Mouse (Mus musculus) forebrain, embryonic 12.5 days (tissue): ENCODE results near the gene Rpgr. TPM values are rescaled to one million over a fixed set of nuclear protein-coding genes. Genes with fewer than 3 reads are reported as not detected.

Source experiments
- ATAC-seq: fragments of 200-750 bp; cut with Nextera tagmentation; 2 replicates; pipeline ENCODE4 v1.8.0; 2017; ENCODE audit warnings: moderate TSS enrichment; ENCODE audit not compliant: low FRiP score
- H3K27ac ChIP-seq: fragments of 300-500 bp; sonication (generic); 2 replicates; pipeline ENCODE4 v1.5.1; 2016; ENCODE audit warnings: mild to moderate bottlenecking
- H3K27me3 ChIP-seq: fragments of 300-500 bp; sonication (generic); 2 replicates; pipeline ENCODE4 v1.6.1; 2016; ENCODE audit warnings: mild to moderate bottlenecking
- H3K36me3 ChIP-seq: fragments of 300-500 bp; sonication (generic); replicated peaks from 2 replicates; pipeline ENCODE4 v1.6.1; 2016; ENCODE audit warnings: mild to moderate bottlenecking
- H3K4me1 ChIP-seq: fragments of 300-500 bp; sonication (generic); 2 replicates; pipeline ENCODE4 v1.6.1; 2016
- H3K4me2 ChIP-seq: fragments of 300-500 bp; sonication (generic); 2 replicates; pipeline ENCODE4 v1.6.1; 2016; ENCODE audit warnings: mild to moderate bottlenecking, moderate library complexity
- H3K4me3 ChIP-seq: fragments of 300-500 bp; sonication (generic); replicated peaks from 2 replicates; pipeline ENCODE4 v1.5.1; 2016; ENCODE audit warnings: mild to moderate bottlenecking
- H3K9ac ChIP-seq: fragments of 300-500 bp; sonication (generic); 2 replicates; pipeline ENCODE4 v1.6.1; 2016; ENCODE audit warnings: mild to moderate bottlenecking
- H3K9me3 ChIP-seq: fragments of 300-500 bp; sonication (generic); 2 replicates; pipeline ENCODE4 v1.6.1; 2016
- WGBS: fragments of 180-500 bp; shearing (Covaris S2); methylation state at CpG from one replicate; pipeline ENCODE4 v1.1.7; 2016; 5-methylcytosine and 5-hydroxymethylcytosine counted together
- polyA plus RNA-seq: library from polyadenylated mRNA; unstranded; fragments of >200 nt; fragmentation: Nextera tagmentation; extraction: Ambion mirVana; gene quantifications from 2 replicates; pipeline ENCODE4 v1.2.1, GENCODE M21; 2016

The Rpgr gene
- polyA plus RNA-seq, 1 experiment from 2014 or later, result 44.1 TPM

DNA sequence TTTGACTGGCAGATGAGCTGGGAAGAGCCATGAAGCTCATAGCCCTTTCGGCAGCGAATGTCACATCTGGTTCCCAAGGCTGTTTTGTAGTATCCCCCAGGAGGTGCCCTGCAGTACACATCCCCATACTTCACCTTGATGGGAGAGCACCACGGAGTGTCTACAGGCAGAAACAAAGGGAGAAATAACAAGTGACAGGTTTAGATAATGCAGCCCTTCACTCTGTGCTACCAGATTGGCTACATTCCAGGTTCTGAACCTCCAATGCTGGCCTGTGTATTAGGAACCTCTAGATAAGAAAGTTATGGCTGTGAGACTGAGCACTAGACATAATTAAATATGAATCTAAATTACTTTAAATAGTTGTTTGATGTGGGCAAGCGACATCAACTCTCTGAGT lies 147.3 kb downstream of the Rpgr start:
- H3K9me3 ChIP-seq, result no peaks in the 10 kb centered on the region
- H3K27me3 ChIP-seq, result no peaks in the 10 kb centered on the region
- no peak for ATAC-seq
- no peak overlapping the region for H3K9ac ChIP-seq
- H3K4me1 ChIP-seq, result no peaks in the 10 kb centered on the region
- no peak overlapping the region for H3K4me2 ChIP-seq
- H3K27ac ChIP-seq, result no peak overlapping the region
- no peaks in the 10 kb centered on the region for H3K36me3 ChIP-seq
- 73% methylated on average over 4 of the region's 4 CpGs for WGBS
- H3K4me3 ChIP-seq, result no peak overlapping the region

DNA sequence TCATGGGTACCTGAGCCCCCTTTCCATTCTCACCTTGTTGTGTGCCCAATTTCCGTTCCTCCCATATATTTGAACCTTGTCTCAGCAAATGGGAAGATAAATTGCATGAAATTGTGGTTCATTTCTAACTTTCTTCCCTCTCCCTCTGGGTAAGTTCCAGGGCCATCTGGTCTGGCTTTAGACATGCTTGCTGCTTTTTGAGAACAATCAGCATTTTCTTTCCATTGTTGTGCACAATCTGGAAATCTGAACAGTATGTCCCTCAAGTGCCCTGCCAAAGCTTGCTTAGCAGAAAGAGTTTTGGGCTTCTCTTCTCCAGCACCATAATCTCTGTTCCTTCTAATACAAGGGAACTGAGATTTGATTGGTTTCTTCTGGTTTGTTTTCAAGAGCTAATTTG lies 152.9 kb downstream of the Rpgr start:
- ATAC-seq, result no peak
- WGBS, result 81% methylated on average over 1 of the region's 1 CpGs

GRCm38 (mm10) chrX:10063361-10063760 lies 153.4 kb downstream of the Rpgr start:
- Histone ChIP-seq H3K9me3 (no peaks in the 10 kb centered on the region), H3K9ac (no peak overlapping the region), H3K27me3 (no peaks in the 10 kb centered on the region), H3K27ac (no peak overlapping the region), H3K4me1 (no peaks in the 10 kb centered on the region), H3K4me2 (no peak overlapping the region), H3K4me3 (no peak overlapping the region), H3K36me3 (no peaks in the 10 kb centered on the region)
- 94% methylated on average over 2 of the region's 2 CpGs for WGBS
- no peak for ATAC-seq

More for the DNA sequence above, 152.9 kb downstream of the Rpgr start:
- H3K36me3 ChIP-seq, result no peaks in the 10 kb centered on the region
- H3K9me3 ChIP-seq, result no peaks in the 10 kb centered on the region
- H3K9ac ChIP-seq, result no peak overlapping the region
- H3K27ac ChIP-seq, result no peak overlapping the region
- no peaks in the 10 kb centered on the region for H3K27me3 ChIP-seq
- no peaks in the 10 kb centered on the region for H3K4me1 ChIP-seq
- H3K4me2 ChIP-seq, result no peak overlapping the region
- no peak overlapping the region for H3K4me3 ChIP-seq

DNA sequence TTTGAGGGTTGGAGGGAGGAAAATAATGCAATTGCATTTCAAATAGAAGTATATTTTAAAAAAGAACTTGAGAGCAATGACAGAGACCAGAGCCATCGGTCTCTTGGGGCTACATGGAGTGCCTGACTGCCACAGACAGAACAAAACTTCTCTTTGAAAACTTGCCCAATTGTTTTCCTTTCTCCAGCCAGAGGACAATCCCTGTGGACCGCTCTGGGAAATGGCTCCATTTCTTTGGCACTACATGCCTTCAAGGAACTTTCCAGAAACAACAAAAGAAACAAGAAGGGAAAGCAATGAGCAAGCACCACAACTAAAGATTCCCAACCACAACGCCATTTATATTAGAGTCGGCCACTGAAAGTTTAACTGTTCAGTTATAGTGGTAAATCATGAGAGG lies 154.5 kb downstream of the Rpgr start:
- no peak overlapping the region for H3K4me3 ChIP-seq
- ATAC-seq, result no peak
- no peak overlapping the region for H3K4me2 ChIP-seq
- H3K27ac ChIP-seq, result no peak overlapping the region
- H3K27me3 ChIP-seq, result no peaks in the 10 kb centered on the region
- no peaks in the 10 kb centered on the region for H3K36me3 ChIP-seq
- WGBS, result 72% methylated on average over 4 of the region's 4 CpGs
- no peaks in the 10 kb centered on the region for H3K9me3 ChIP-seq
- H3K9ac ChIP-seq, result no peak overlapping the region
- H3K4me1 ChIP-seq, result no peaks in the 10 kb centered on the region

- Histone ChIP-seq H3K4me2 (no peak overlapping the region), H3K4me1 (no peaks in the 10 kb centered on the region), H3K9ac (no peak overlapping the region), H3K36me3 (no peaks in the 10 kb centered on the region), H3K9me3 (no peaks in the 10 kb centered on the region), H3K27me3 (no peaks in the 10 kb centered on the region), H3K4me3 (no peak overlapping the region), H3K27ac (no peak overlapping the region)
- no peak for ATAC-seq
Observed at GRCm38 (mm10) chrX:10034666-10035065, 182.1 kb downstream of the Rpgr start.

Other genes with a start within 250 kb of the Rpgr start
- gene Srpx, start 99.2 kb downstream of the Rpgr start, polyA plus RNA-seq, result 5.3 and 7.3 TPM in 2 replicates
- not detected in 2 replicates for gene Otc, start 35.4 kb upstream of the Rpgr start, polyA plus RNA-seq